ENCODE assay signal across 21 mouse cellular contexts in the genomic region with DNA sequence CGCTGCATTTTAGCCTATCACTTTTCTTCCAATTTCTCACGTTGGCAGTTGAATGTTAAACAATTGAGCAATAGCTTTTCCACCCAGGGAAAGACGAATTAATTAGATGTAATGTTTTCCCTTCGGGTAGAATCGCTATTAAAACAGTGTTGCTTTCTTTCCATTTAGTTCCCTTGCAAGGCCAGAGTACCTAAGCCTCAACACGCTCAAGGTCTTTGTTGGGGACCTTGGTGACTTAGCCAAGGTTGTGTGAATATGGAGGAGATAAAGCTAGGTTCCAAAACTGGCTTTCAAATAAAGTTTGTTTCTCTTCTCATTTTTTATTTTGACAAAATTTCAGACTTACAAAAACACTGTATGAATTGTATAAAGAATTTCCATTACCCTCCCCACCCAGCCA. TPM values are rescaled to one million over a fixed set of nuclear protein-coding genes. Genes with fewer than 3 reads are reported as not detected.
DNase-seq lines count a peak whose midpoint lies in the region; TF ChIP-seq lines count a peak whose summit lies in the region.
"Had no signal": no experiment of that assay in that cellular context is flagged by ENCODE, and none has a peak within 500 bp of the region (broad histone marks: within the 10 kb centered on the region; RNA-seq: fewer than 3 reads in every experiment).

No protein-coding gene starts in this region.

- no peak overlapping the region for H3K4me3 ChIP-seq in kidney, adult 2 months (ENCODE audit: insufficient read depth, low read depth, low read length)
- H3K4me3 ChIP-seq: embryonic facial prominence, embryonic 13.5 days; forebrain, embryonic 12.5 days; heart, embryonic 10.5 days; hindbrain, embryonic 13.5 days had no signal

- H3K4me1 ChIP-seq in kidney, adult 2 months (ENCODE audit: control insufficient read depth, insufficient read depth, low read length) = no peaks in the 10 kb centered on the region
- H3K4me1 ChIP-seq: embryonic facial prominence, embryonic 13.5 days; forebrain, embryonic 12.5 days; heart, embryonic 10.5 days; hindbrain, embryonic 13.5 days had no signal

- no peak for TF ChIP-seq CTCF in kidney, adult 2 months (conservative IDR thresholded peaks at IDR 0.05; ENCODE audit: insufficient read depth, insufficient read length, low read depth, low read length)

- TF ChIP-seq POLR2A in kidney, adult 2 months (IDR thresholded peaks at IDR 0.05; ENCODE audit: low read depth, low read length) = no peak

- H3K27me3 ChIP-seq in kidney, adult 2 months (replicated peaks; ENCODE audit: control insufficient read depth, insufficient read depth, low read length) = no peaks in the 10 kb centered on the region
- H3K27me3 ChIP-seq: embryonic facial prominence, embryonic 13.5 days; forebrain, embryonic 12.5 days; hindbrain, embryonic 13.5 days had no signal

- 0 out of 2 replicates have a peak overlapping the region, but pooled peaks have one; percentile 42 for H3K27ac ChIP-seq in kidney, adult 2 months (ENCODE audit: insufficient read depth, low read depth, low read length)
- H3K27ac ChIP-seq: embryonic facial prominence, embryonic 13.5 days; forebrain, embryonic 12.5 days; heart, embryonic 10.5 days; hindbrain, embryonic 13.5 days; hindbrain, postnatal 0 days had no signal

- peak; percentile 52 for DNase-seq in adrenal gland, adult 2 months
- DNase-seq in adrenal gland, postnatal 4 days (ENCODE audit: low spot score in 2 of 2) = no peak
- peak; percentile 52 for DNase-seq in kidney, adult 2 months
- DNase-seq in kidney, postnatal 25 days = no peak
- peak; percentile 40 for DNase-seq in ovary, adult 18-20 months (ENCODE audit: low spot score)
- no peak for DNase-seq in ovary, postnatal 36 days (ENCODE audit: low spot score)
- DNase-seq in neural tube, embryonic 10.5 days (ENCODE audit: extremely low spot score, low spot score) = no peak
- DNase-seq: cerebellum, adult 18-20 months; cerebellum, adult 9-11 months; cerebellum, postnatal 36 days; gastrocnemius, postnatal 10 days; heart, adult 18-20 months; heart, postnatal 10 days; heart, postnatal 4 days had no signal

- no peaks in the 10 kb centered on the region for H3K36me3 ChIP-seq in kidney, adult 2 months (ENCODE audit: control insufficient read depth, insufficient read depth, low read length)
- H3K36me3 ChIP-seq: embryonic facial prominence, embryonic 13.5 days; forebrain, embryonic 12.5 days; heart, embryonic 10.5 days; hindbrain, embryonic 13.5 days had no signal

- 33% methylated on average over 6 of the region's 6 CpGs for WGBS in kidney, adult 2 months

RNA-seq across cellular contexts. Expression of a gene that starts 27.1 kb away (rescaled TPM):
- total RNA-seq in adrenal gland, adult 2 months (2021) = 10 to 100 TPM; 13.9 to 25.4 TPM
- 4.8 and 5.4 TPM in 2 replicates for polyA plus RNA-seq in adrenal gland, adult 2 months (2012; rRNA removed)
- total RNA-seq in adrenal gland, postnatal 4 days (2021) = 10 to 100 TPM; 19.2 to 21.0 TPM
- 4.8 and 5.9 TPM in 2 replicates for polyA plus RNA-seq in kidney, adult 2 months (2012; rRNA removed)

RNA-seq across cellular contexts. Expression of a gene that starts 58.0 kb away (rescaled TPM):
- total RNA-seq in adrenal gland, adult 2 months (2021) = 1 to 10 TPM; 5.9 to 8.9 TPM
- 0.81 TPM in 2 replicates for polyA plus RNA-seq in adrenal gland, adult 2 months (2012; rRNA removed)
- 10 to 100 TPM; 11.4 to 11.9 TPM for total RNA-seq in adrenal gland, postnatal 4 days (2021)
- 2.3 and 2.5 TPM in 2 replicates for polyA plus RNA-seq in kidney, adult 2 months (2012; rRNA removed)
- total RNA-seq: MEL had no signal
- polyA plus RNA-seq: C2C12 had no signal

Comparison
In these comparisons a context has a peak if more than half of its experiments do, and no peak if none do; other contexts are left out.
1. DNase-seq: peak in adrenal gland, adult 2 months (single experiment), kidney, adult 2 months (single experiment) and ovary, adult 18-20 months (single experiment); none in adrenal gland, postnatal 4 days (0 of 2), kidney, postnatal 25 days (0 of 2), ovary, postnatal 36 days (single experiment) and neural tube, embryonic 10.5 days (single experiment).